Mouse (Mus musculus): ENCODE measurements around the gene Mipep. TPM values are rescaled to one million over a fixed set of nuclear protein-coding genes. Genes with fewer than 3 reads are reported as not detected.

The Mipep gene
- polyA plus RNA-seq, 1 experiment: 6.9 TPM

GRCm38 (mm10) chr14:60885361-60885950, 101.1 kb downstream of the Mipep start:
- H3K27ac ChIP-seq (ENCODE audit: insufficient read depth, low read depth, low read length): no peak overlapping the region
- TF ChIP-seq POLR2A (IDR thresholded peaks at IDR 0.05; ENCODE audit: borderline replicate concordance, low read depth, low read length) (no peak), CTCF (IDR thresholded peaks at IDR 0.05; ENCODE audit: low read depth, low read length) (no peak)
- no peak overlapping the region for H3K4me3 ChIP-seq (ENCODE audit: insufficient read depth, low read length)
- H3K4me1 ChIP-seq (ENCODE audit: control insufficient read depth, insufficient read depth, low read length): no peaks in the 10 kb centered on the region

GRCm38 (mm10) chr14:60893882-60894281, 109.5 kb downstream of the Mipep start:
- TF ChIP-seq CTCF (IDR thresholded peaks at IDR 0.05; ENCODE audit: low read depth, low read length) (no peak), POLR2A (IDR thresholded peaks at IDR 0.05; ENCODE audit: borderline replicate concordance, low read depth, low read length) (no peak)
- H3K4me1 ChIP-seq (ENCODE audit: control insufficient read depth, insufficient read depth, low read length): no peaks in the 10 kb centered on the region
- no peak overlapping the region for H3K27ac ChIP-seq (ENCODE audit: insufficient read depth, low read depth, low read length)
- H3K4me3 ChIP-seq (ENCODE audit: insufficient read depth, low read length): no peak overlapping the region

GRCm38 (mm10) chr14:60895172-60896000, 111.0 kb downstream of the Mipep start:
- no peak overlapping the region for H3K27ac ChIP-seq (ENCODE audit: insufficient read depth, low read depth, low read length)
- H3K4me3 ChIP-seq (ENCODE audit: insufficient read depth, low read length): no peak overlapping the region
- TF ChIP-seq POLR2A (IDR thresholded peaks at IDR 0.05; ENCODE audit: borderline replicate concordance, low read depth, low read length) (no peak), CTCF (IDR thresholded peaks at IDR 0.05; ENCODE audit: low read depth, low read length) (no peak)
- H3K4me1 ChIP-seq (ENCODE audit: control insufficient read depth, insufficient read depth, low read length): no peaks in the 10 kb centered on the region

- TF ChIP-seq POLR2A (IDR thresholded peaks at IDR 0.05; ENCODE audit: borderline replicate concordance, low read depth, low read length): no peak
- TF ChIP-seq CTCF (IDR thresholded peaks at IDR 0.05; ENCODE audit: low read depth, low read length): no peak
- Histone ChIP-seq H3K4me3 (ENCODE audit: insufficient read depth, low read length) (no peak overlapping the region), H3K27ac (ENCODE audit: insufficient read depth, low read depth, low read length) (no peak overlapping the region), H3K4me1 (ENCODE audit: control insufficient read depth, insufficient read depth, low read length) (no peaks in the 10 kb centered on the region)
Measured at GRCm38 (mm10) chr14:60898086-60898667, 113.8 kb downstream of the Mipep start.

- Histone ChIP-seq H3K4me1 (ENCODE audit: control insufficient read depth, insufficient read depth, low read length) (peaks cover 4% of the 10 kb centered on the region), H3K27ac (ENCODE audit: insufficient read depth, low read depth, low read length) (no peak overlapping the region), H3K4me3 (ENCODE audit: insufficient read depth, low read length) (no peak overlapping the region)
- TF ChIP-seq CTCF (IDR thresholded peaks at IDR 0.05; ENCODE audit: low read depth, low read length) (no peak), POLR2A (IDR thresholded peaks at IDR 0.05; ENCODE audit: borderline replicate concordance, low read depth, low read length) (no peak)
Measured at GRCm38 (mm10) chr14:60904501-60904900, 120.1 kb downstream of the Mipep start.

- Histone ChIP-seq H3K4me3 (ENCODE audit: insufficient read depth, low read length) (no peak overlapping the region), H3K27ac (ENCODE audit: insufficient read depth, low read depth, low read length) (no peak overlapping the region), H3K4me1 (ENCODE audit: control insufficient read depth, insufficient read depth, low read length) (peaks cover 23% of the 10 kb centered on the region)
- TF ChIP-seq CTCF (IDR thresholded peaks at IDR 0.05; ENCODE audit: low read depth, low read length) (no peak), POLR2A (IDR thresholded peaks at IDR 0.05; ENCODE audit: borderline replicate concordance, low read depth, low read length) (no peak)
Measured at GRCm38 (mm10) chr14:60906421-60907374, 122.3 kb downstream of the Mipep start.

- Histone ChIP-seq H3K4me1 (ENCODE audit: control insufficient read depth, insufficient read depth, low read length) (peaks cover 26% of the 10 kb centered on the region), H3K4me3 (ENCODE audit: insufficient read depth, low read length) (no peak overlapping the region), H3K27ac (ENCODE audit: insufficient read depth, low read depth, low read length) (no peak overlapping the region)
- no peak for TF ChIP-seq POLR2A (IDR thresholded peaks at IDR 0.05; ENCODE audit: borderline replicate concordance, low read depth, low read length)
- no peak for TF ChIP-seq CTCF (IDR thresholded peaks at IDR 0.05; ENCODE audit: low read depth, low read length)
Measured at GRCm38 (mm10) chr14:60909351-60909750, 125.0 kb downstream of the Mipep start.

GRCm38 (mm10) chr14:60910506-60911444, 126.4 kb downstream of the Mipep start:
- TF ChIP-seq POLR2A (IDR thresholded peaks at IDR 0.05; ENCODE audit: borderline replicate concordance, low read depth, low read length): no peak
- TF ChIP-seq CTCF (IDR thresholded peaks at IDR 0.05; ENCODE audit: low read depth, low read length): no peak
- H3K4me3 ChIP-seq (ENCODE audit: insufficient read depth, low read length): no peak overlapping the region
- peak overlapping the region; percentile 69 for H3K27ac ChIP-seq (ENCODE audit: insufficient read depth, low read depth, low read length)
- peaks cover 26% of the 10 kb centered on the region for H3K4me1 ChIP-seq (ENCODE audit: control insufficient read depth, insufficient read depth, low read length)

All from bone marrow macrophage, adult 2 months (primary cell).